Mouse (Mus musculus): ENCODE data around the gene Sec14l3.
"Not testable (repeated sequence)": the region's sequence is repeated elsewhere in the genome, so short reads cannot be mapped to it uniquely, and the experiment has no call there.

The Sec14l3 gene

GRCm38 (mm10) chr11:4099447-4099846 is 34.8 kb downstream of the Sec14l3 start:
- in situ Hi-C loops (cut with MboI; ENCODE audit: low sequenced_read_pairs) = no loop called here

- in situ Hi-C loops (cut with MboI; ENCODE audit: low sequenced_read_pairs) = no loop called here
Measured at GRCm38 (mm10) chr11:4101851-4102250, 37.2 kb downstream of the Sec14l3 start.

GRCm38 (mm10) chr11:4103522-4103921 is 38.9 kb downstream of the Sec14l3 start:
- in situ Hi-C loops (cut with MboI; ENCODE audit: low sequenced_read_pairs) = no loop called here

GRCm38 (mm10) chr11:4104989-4105388 is 40.3 kb downstream of the Sec14l3 start:
- in situ Hi-C loops (cut with MboI; ENCODE audit: low sequenced_read_pairs) = no loop called here

- in situ Hi-C loops (cut with MboI; ENCODE audit: low sequenced_read_pairs) = no loop called here
Measured at GRCm38 (mm10) chr11:4105444-4105843, 40.8 kb downstream of the Sec14l3 start.

- in situ Hi-C loops (cut with MboI; ENCODE audit: low sequenced_read_pairs) = not testable (repeated sequence)
Measured at GRCm38 (mm10) chr11:4107901-4108300, 43.3 kb downstream of the Sec14l3 start.

GRCm38 (mm10) chr11:4108691-4109090 is 44.0 kb downstream of the Sec14l3 start:
- in situ Hi-C loops (cut with MboI; ENCODE audit: low sequenced_read_pairs) = no loop called here

GRCm38 (mm10) chr11:4112033-4112432 is 47.4 kb downstream of the Sec14l3 start:
- in situ Hi-C loops (cut with MboI; ENCODE audit: low sequenced_read_pairs) = no loop called here

- in situ Hi-C loops (cut with MboI; ENCODE audit: low sequenced_read_pairs) = no loop called here
Measured at GRCm38 (mm10) chr11:4112861-4113260, 48.2 kb downstream of the Sec14l3 start.

- in situ Hi-C loops (cut with MboI; ENCODE audit: low sequenced_read_pairs) = no loop called here
Measured at GRCm38 (mm10) chr11:4113496-4113895, 48.9 kb downstream of the Sec14l3 start.

- in situ Hi-C loops (cut with MboI; ENCODE audit: low sequenced_read_pairs) = no loop called here
Measured at GRCm38 (mm10) chr11:4113970-4114369, 49.3 kb downstream of the Sec14l3 start.

- in situ Hi-C loops (cut with MboI; ENCODE audit: low sequenced_read_pairs) = not testable (repeated sequence)
Measured at GRCm38 (mm10) chr11:4114541-4114940, 49.9 kb downstream of the Sec14l3 start.

GRCm38 (mm10) chr11:4115407-4115806 is 50.8 kb downstream of the Sec14l3 start:
- in situ Hi-C loops (cut with MboI; ENCODE audit: low sequenced_read_pairs) = no loop called here

- in situ Hi-C loops (cut with MboI; ENCODE audit: low sequenced_read_pairs) = no loop called here
Measured at GRCm38 (mm10) chr11:4116458-4117141, 52.0 kb downstream of the Sec14l3 start.

- in situ Hi-C loops (cut with MboI; ENCODE audit: low sequenced_read_pairs) = no loop called here
Measured at GRCm38 (mm10) chr11:4117372-4118071, 52.9 kb downstream of the Sec14l3 start.

GRCm38 (mm10) chr11:4118081-4118921 is 53.7 kb downstream of the Sec14l3 start:
- in situ Hi-C loops (cut with MboI; ENCODE audit: low sequenced_read_pairs) = no loop called here

- in situ Hi-C loops (cut with MboI; ENCODE audit: low sequenced_read_pairs) = no loop called here
Measured at GRCm38 (mm10) chr11:4119635-4120034, 55.0 kb downstream of the Sec14l3 start.

GRCm38 (mm10) chr11:4121691-4122090 is 57.0 kb downstream of the Sec14l3 start:
- in situ Hi-C loops (cut with MboI; ENCODE audit: low sequenced_read_pairs) = no loop called here

- in situ Hi-C loops (cut with MboI; ENCODE audit: low sequenced_read_pairs) = no loop called here
Measured at GRCm38 (mm10) chr11:4122226-4122625, 57.6 kb downstream of the Sec14l3 start.

- in situ Hi-C loops (cut with MboI; ENCODE audit: low sequenced_read_pairs) = no loop called here
Measured at GRCm38 (mm10) chr11:4122742-4123579, 58.3 kb downstream of the Sec14l3 start, which contains the start of gene Sec14l2. Gene Sec14l2, minus strand, starts transcription at chr11:4123415.

- in situ Hi-C loops (cut with MboI; ENCODE audit: low sequenced_read_pairs) = no loop called here
Measured at GRCm38 (mm10) chr11:4123922-4124321, 59.3 kb downstream of the Sec14l3 start.

Data from CH12F3 (cell line).